Mouse (Mus musculus) monocyte, adult 2 months (primary cell): ENCODE data around the gene Sco2.

Experiments
- DNase-seq, 2 experiments: peaks; one replicate each; pipeline ENCODE4 v3.0.0; 2022; ENCODE audit warnings: low spot score in 2 of 2, low read depth in 1 of 2

The Sco2 gene

DNA sequence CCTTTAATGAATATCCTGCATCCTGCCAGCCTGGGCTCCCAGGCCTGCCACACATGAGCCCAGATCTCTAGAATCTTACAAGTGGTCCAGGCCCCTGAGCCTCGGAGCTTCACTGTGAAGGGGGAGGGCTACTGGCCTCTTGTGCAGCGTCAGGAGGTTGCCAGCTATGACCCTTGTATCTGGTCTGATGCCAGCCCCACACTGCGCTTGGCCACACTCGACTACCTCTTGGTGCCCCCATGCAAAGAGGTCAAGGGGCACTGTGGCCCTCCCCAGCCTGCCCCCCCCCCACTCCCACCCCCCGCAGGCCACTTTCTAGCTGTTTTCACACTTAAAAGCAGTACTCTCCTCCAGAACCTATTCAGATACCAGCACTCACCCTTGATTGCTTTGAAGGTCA lies 47.2 kb downstream of the Sco2 start:
- no peak for DNase-seq

DNA sequence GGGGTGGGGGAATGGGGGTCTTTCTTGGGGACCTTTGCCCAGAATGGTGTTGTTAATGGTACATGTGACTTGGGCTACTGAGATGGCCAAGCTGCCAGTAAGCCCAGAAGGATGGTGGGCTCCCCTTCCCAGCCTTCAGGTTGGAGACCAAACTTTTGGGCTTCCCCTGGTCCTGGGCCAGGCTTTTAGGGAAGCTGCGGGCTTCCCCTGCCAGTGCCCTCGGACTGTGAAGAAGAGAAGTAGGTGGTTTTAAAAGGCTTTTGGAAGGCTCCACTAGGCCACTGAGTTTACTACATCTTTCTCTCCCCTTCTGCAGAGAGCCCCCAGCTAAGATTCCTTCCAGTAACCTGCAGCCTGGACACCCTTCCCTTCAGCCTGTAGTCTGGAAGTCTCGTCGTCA lies 50.0 kb downstream of the Sco2 start:
- DNase-seq: no peak

DNA sequence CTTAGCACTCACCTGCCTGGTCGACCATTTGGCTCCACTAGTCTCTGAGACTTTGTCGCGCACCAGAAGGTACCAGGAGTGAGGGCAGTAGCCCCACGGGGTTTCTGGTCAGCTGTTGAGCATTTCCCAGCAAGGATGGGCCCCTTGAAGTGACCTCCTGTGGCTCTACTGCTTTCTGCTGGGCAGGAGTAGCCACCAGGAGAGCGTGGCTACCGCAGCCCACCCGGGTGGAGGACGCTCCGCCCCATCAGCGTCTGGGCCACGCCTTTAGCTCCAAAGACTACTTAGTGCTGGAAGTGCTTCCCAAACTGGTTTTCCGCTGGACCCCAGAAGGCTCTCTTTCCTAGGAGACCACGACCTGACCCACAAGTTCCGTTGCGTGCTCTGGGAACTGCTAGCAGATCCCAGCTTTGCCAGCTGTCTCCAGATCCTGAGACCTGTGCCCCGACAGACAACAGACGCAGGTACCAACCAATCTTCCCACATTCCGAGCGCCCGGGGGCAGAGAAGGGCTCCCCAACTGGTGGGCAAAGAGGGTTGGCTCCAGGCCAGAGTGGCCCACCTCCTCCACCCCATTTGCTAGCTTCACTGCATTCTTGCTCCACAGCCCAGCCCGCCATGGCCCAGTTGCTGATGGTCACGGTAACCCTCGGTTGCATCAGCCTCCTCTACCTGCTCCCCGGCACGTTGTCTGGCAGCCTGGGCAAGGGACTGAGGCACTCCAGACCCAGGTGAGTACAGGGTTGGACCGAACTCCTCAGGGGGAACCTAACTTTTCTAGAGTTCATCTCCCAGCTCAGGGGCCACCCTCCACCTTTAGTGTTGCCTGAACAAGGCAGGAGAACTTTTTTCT lies 50.8 kb downstream of the Sco2 start, which contains the start of gene Adm2:
TSS of gene Adm2 (plus strand) at position 51 of the 853 bp plus-strand sequence.
- DNase-seq: no peak
